Mouse (Mus musculus): ENCODE results near the gene Slc38a3. TPM values are rescaled to one million over a fixed set of nuclear protein-coding genes. Genes with fewer than 3 reads are reported as not detected.
A peak's percentile ranks its signal among the peaks of the same experiment; 100 is the strongest.

Gene Slc38a3
- polyA plus RNA-seq, 1 experiment from 2014 or later = 12.9 TPM

- peaks cover 42% of the 10 kb centered on the region for H3K4me1 ChIP-seq (replicated peaks; ENCODE audit: insufficient read depth, low read length)
- no peak; the same call in 1 of the 2 replicates for ATAC-seq (replicated peaks; ENCODE audit: low FRiP score, low read depth)
- no peaks in the 10 kb centered on the region for H3K27me3 ChIP-seq (ENCODE audit: insufficient read depth, low read length)
- peak; percentile 93 for DNase-seq (ENCODE audit: low spot score)
- peak overlapping the region; percentile 91 for H3K9ac ChIP-seq (ENCODE audit: low read depth, low read length)
- TF ChIP-seq CTCF (IDR thresholded peaks at IDR 0.05; ENCODE audit: low read depth) = no peak
- H3K4me3 ChIP-seq (replicated peaks; ENCODE audit: low read depth, low read length) = peak overlapping the region; percentile 72
- WGBS = 2% methylated on average over 29 of the region's 33 CpGs
- no peaks in the 10 kb centered on the region for H3K36me3 ChIP-seq (ENCODE audit: insufficient read depth, low read length)
- H3K9me3 ChIP-seq (replicated peaks; ENCODE audit: low read length) = no peaks in the 10 kb centered on the region
- peak overlapping the region; percentile 92 for H3K27ac ChIP-seq
- peak overlapping the region; percentile 98 for H3K4me2 ChIP-seq (ENCODE audit: low read length)
Observed at GRCm38 (mm10) chr9:107633091-107633660, 36.2 kb downstream of the Slc38a3 start.

GRCm38 (mm10) chr9:107632478-107632877, 36.9 kb downstream of the Slc38a3 start:
- no peak for ATAC-seq (replicated peaks; ENCODE audit: low FRiP score, low read depth)
- Histone ChIP-seq H3K9ac (ENCODE audit: low read depth, low read length) (peak overlapping the region; percentile 91), H3K27ac (peak overlapping the region; percentile 92), H3K4me3 (replicated peaks; ENCODE audit: low read depth, low read length) (peak overlapping the region; percentile 72), H3K27me3 (ENCODE audit: insufficient read depth, low read length) (no peaks in the 10 kb centered on the region), H3K9me3 (replicated peaks; ENCODE audit: low read length) (no peaks in the 10 kb centered on the region), H3K4me2 (ENCODE audit: low read length) (peak overlapping the region; percentile 98), H3K36me3 (ENCODE audit: insufficient read depth, low read length) (no peaks in the 10 kb centered on the region), H3K4me1 (replicated peaks; ENCODE audit: insufficient read depth, low read length) (peaks cover 49% of the 10 kb centered on the region)
- TF ChIP-seq CTCF (IDR thresholded peaks at IDR 0.05; ENCODE audit: low read depth) = no peak
- DNase-seq (ENCODE audit: low spot score) = no peak
- 48% methylated on average over 6 of the region's 6 CpGs for WGBS

GRCm38 (mm10) chr9:107631861-107632260, 37.5 kb downstream of the Slc38a3 start:
- Histone ChIP-seq H3K4me3 (replicated peaks; ENCODE audit: low read depth, low read length) (no peak overlapping the region), H3K27ac (peak overlapping the region; percentile 92; the same call in 1 of the 2 replicates), H3K27me3 (ENCODE audit: insufficient read depth, low read length) (no peaks in the 10 kb centered on the region), H3K9me3 (replicated peaks; ENCODE audit: low read length) (no peaks in the 10 kb centered on the region), H3K36me3 (ENCODE audit: insufficient read depth, low read length) (no peaks in the 10 kb centered on the region), H3K9ac (ENCODE audit: low read depth, low read length) (0 out of 2 replicates have a peak overlapping the region, but pooled peaks have one; percentile 18), H3K4me2 (ENCODE audit: low read length) (peak overlapping the region; percentile 98), H3K4me1 (replicated peaks; ENCODE audit: insufficient read depth, low read length) (peaks cover 55% of the 10 kb centered on the region)
- WGBS = 86% methylated on average over 8 of the region's 8 CpGs
- DNase-seq (ENCODE audit: low spot score) (no peak), ATAC-seq (replicated peaks; ENCODE audit: low FRiP score, low read depth) (no peak)
- TF ChIP-seq CTCF (IDR thresholded peaks at IDR 0.05; ENCODE audit: low read depth) = no peak

GRCm38 (mm10) chr9:107631311-107631826, 38.0 kb downstream of the Slc38a3 start:
- no peak for DNase-seq (ENCODE audit: low spot score)
- Histone ChIP-seq H3K27me3 (ENCODE audit: insufficient read depth, low read length) (no peaks in the 10 kb centered on the region), H3K4me2 (ENCODE audit: low read length) (peak overlapping the region; percentile 98; the same call in 1 of the 2 replicates), H3K9ac (ENCODE audit: low read depth, low read length) (0 out of 2 replicates have a peak overlapping the region, but pooled peaks have one; percentile 18), H3K4me1 (replicated peaks; ENCODE audit: insufficient read depth, low read length) (peaks cover 60% of the 10 kb centered on the region), H3K4me3 (replicated peaks; ENCODE audit: low read depth, low read length) (no peak overlapping the region), H3K9me3 (replicated peaks; ENCODE audit: low read length) (no peaks in the 10 kb centered on the region), H3K36me3 (ENCODE audit: insufficient read depth, low read length) (no peaks in the 10 kb centered on the region), H3K27ac (peak overlapping the region; percentile 92; the same call in 1 of the 2 replicates)
- WGBS = 76% methylated on average over 9 of the region's 9 CpGs
- ATAC-seq (replicated peaks; ENCODE audit: low FRiP score, low read depth) = no peak
- no peak for TF ChIP-seq CTCF (IDR thresholded peaks at IDR 0.05; ENCODE audit: low read depth)

GRCm38 (mm10) chr9:107630576-107630975, 38.8 kb downstream of the Slc38a3 start:
- H3K9me3 ChIP-seq (replicated peaks; ENCODE audit: low read length) = no peaks in the 10 kb centered on the region

GRCm38 (mm10) chr9:107629901-107630425, 39.4 kb downstream of the Slc38a3 start:
- no peaks in the 10 kb centered on the region for H3K9me3 ChIP-seq (replicated peaks; ENCODE audit: low read length)
- ATAC-seq (replicated peaks; ENCODE audit: low FRiP score, low read depth) (no peak), DNase-seq (ENCODE audit: low spot score) (no peak)
- peaks cover 61% of the 10 kb centered on the region for H3K4me1 ChIP-seq (replicated peaks; ENCODE audit: insufficient read depth, low read length)
- H3K27me3 ChIP-seq (ENCODE audit: insufficient read depth, low read length) = no peaks in the 10 kb centered on the region
- peak overlapping the region; percentile 40 for H3K4me2 ChIP-seq (ENCODE audit: low read length)
- TF ChIP-seq CTCF (IDR thresholded peaks at IDR 0.05; ENCODE audit: low read depth) = no peak
- H3K36me3 ChIP-seq (ENCODE audit: insufficient read depth, low read length) = no peaks in the 10 kb centered on the region
- no peak overlapping the region for H3K4me3 ChIP-seq (replicated peaks; ENCODE audit: low read depth, low read length)
- WGBS = 21% methylated on average over 14 of the region's 14 CpGs
- peak overlapping the region; percentile 42; the same call in 1 of the 2 replicates for H3K9ac ChIP-seq (ENCODE audit: low read depth, low read length)
- H3K27ac ChIP-seq = peak overlapping the region; percentile 92

More at GRCm38 (mm10) chr9:107630576-107630975, 38.8 kb downstream of the Slc38a3 start:
- Histone ChIP-seq H3K4me2 (ENCODE audit: low read length) (peak overlapping the region; percentile 40), H3K9ac (ENCODE audit: low read depth, low read length) (peak overlapping the region; percentile 37), H3K36me3 (ENCODE audit: insufficient read depth, low read length) (no peaks in the 10 kb centered on the region), H3K4me3 (replicated peaks; ENCODE audit: low read depth, low read length) (no peak overlapping the region), H3K27me3 (ENCODE audit: insufficient read depth, low read length) (no peaks in the 10 kb centered on the region), H3K4me1 (replicated peaks; ENCODE audit: insufficient read depth, low read length) (peaks cover 61% of the 10 kb centered on the region), H3K27ac (peak overlapping the region; percentile 92)
- ATAC-seq (replicated peaks; ENCODE audit: low FRiP score, low read depth) = no peak
- DNase-seq (ENCODE audit: low spot score) = no peak
- 13% methylated on average over 4 of the region's 4 CpGs for WGBS
- TF ChIP-seq CTCF (IDR thresholded peaks at IDR 0.05; ENCODE audit: low read depth) = no peak

Data from kidney, postnatal 0 days (tissue).